Mouse (Mus musculus) kidney, embryonic 15.5 days (tissue): ENCODE measurements around the gene Lrmda. TPM values are rescaled to one million over a fixed set of nuclear protein-coding genes. Genes with fewer than 3 reads are reported as not detected.

Source experiments
- ATAC-seq: fragments of 200-750 bp; cut with Nextera tagmentation; replicated peaks from 2 replicates; pipeline ENCODE4 v1.8.0; 2017; ENCODE audit warnings: moderate TSS enrichment; ENCODE audit not compliant: low FRiP score
- H3K27ac ChIP-seq: fragments of 300-500 bp; sonication (generic); 2 replicates; pipeline ENCODE4 v1.5.1; 2015; ENCODE audit warnings: mild to moderate bottlenecking, inconsistent platforms
- H3K27me3 ChIP-seq: fragments of 300-500 bp; sonication (generic); 2 replicates; pipeline ENCODE4 v1.6.1; 2015; ENCODE audit warnings: inconsistent platforms
- H3K36me3 ChIP-seq: fragments of 300-500 bp; sonication (generic); 2 replicates; pipeline ENCODE4 v1.6.1; 2015; ENCODE audit warnings: inconsistent platforms
- H3K4me1 ChIP-seq: fragments of 300-500 bp; sonication (generic); 2 replicates; pipeline ENCODE4 v1.6.1; 2015; ENCODE audit warnings: inconsistent platforms
- H3K4me2 ChIP-seq: fragments of 300-500 bp; sonication (generic); 2 replicates; pipeline ENCODE4 v1.6.1; 2015; ENCODE audit warnings: moderate library complexity, mild to moderate bottlenecking, inconsistent platforms
- H3K4me3 ChIP-seq: fragments of 300-500 bp; sonication (generic); replicated peaks from 2 replicates; pipeline ENCODE4 v1.5.1; 2015; ENCODE audit warnings: mild to moderate bottlenecking, inconsistent platforms
- H3K9ac ChIP-seq: fragments of 300-500 bp; sonication (generic); 2 replicates; pipeline ENCODE4 v1.6.1; 2015; ENCODE audit warnings: mild to moderate bottlenecking, inconsistent platforms
- H3K9me3 ChIP-seq: fragments of 300-500 bp; sonication (generic); replicated peaks from 2 replicates; pipeline ENCODE4 v1.6.1; 2016; ENCODE audit warnings: inconsistent platforms
- WGBS: fragments of 180-500 bp; shearing (Covaris S2); methylation state at CpG from one replicate; pipeline ENCODE4 v1.1.7; 2015; ENCODE audit warnings: mixed read lengths; 5-methylcytosine and 5-hydroxymethylcytosine counted together
- polyA plus RNA-seq: library from polyadenylated mRNA; unstranded; fragments of >200 nt; fragmentation: Nextera tagmentation; extraction: Ambion mirVana; gene quantifications from 2 replicates; pipeline ENCODE4 v1.2.1, GENCODE M21; 2015

Gene Lrmda
- polyA plus RNA-seq, 1 experiment from 2014 or later: 1.1 TPM

- no peaks in the 10 kb centered on the region for H3K27me3 ChIP-seq
- peaks cover 3% of the 10 kb centered on the region for H3K4me1 ChIP-seq
- H3K4me3 ChIP-seq: no peak overlapping the region
- peak; percentile 71 for ATAC-seq
- 59% methylated on average over 10 of the region's 10 CpGs for WGBS
- H3K36me3 ChIP-seq: no peaks in the 10 kb centered on the region
- peak overlapping the region; percentile 81 for H3K27ac ChIP-seq
- no peak overlapping the region for H3K4me2 ChIP-seq
- no peaks in the 10 kb centered on the region for H3K9me3 ChIP-seq
- H3K9ac ChIP-seq: no peak overlapping the region
Observed at GRCm38 (mm10) chr14:22751290-22751689, 731.8 kb downstream of the Lrmda start.

- H3K9me3 ChIP-seq: no peaks in the 10 kb centered on the region
- 81% methylated on average over 5 of the region's 5 CpGs for WGBS
Observed at GRCm38 (mm10) chr14:22754633-22755032, 735.1 kb downstream of the Lrmda start.

GRCm38 (mm10) chr14:22757493-22757892 lies 738.0 kb downstream of the Lrmda start:
- Histone ChIP-seq H3K4me3 (no peak overlapping the region), H3K9ac (no peak overlapping the region), H3K9me3 (no peaks in the 10 kb centered on the region), H3K27me3 (no peaks in the 10 kb centered on the region), H3K4me2 (no peak overlapping the region), H3K27ac (no peak overlapping the region), H3K36me3 (no peaks in the 10 kb centered on the region), H3K4me1 (peaks cover 27% of the 10 kb centered on the region)
- WGBS: 55% methylated on average over 3 of the region's 3 CpGs
- ATAC-seq: peak; percentile 59

More at GRCm38 (mm10) chr14:22754633-22755032, 735.1 kb downstream of the Lrmda start:
- Histone ChIP-seq H3K4me2 (no peak overlapping the region), H3K9ac (no peak overlapping the region), H3K27ac (no peak overlapping the region), H3K27me3 (no peaks in the 10 kb centered on the region), H3K4me3 (no peak overlapping the region), H3K4me1 (peaks cover 17% of the 10 kb centered on the region), H3K36me3 (no peaks in the 10 kb centered on the region)
- ATAC-seq: no peak

GRCm38 (mm10) chr14:22759216-22759615 lies 739.7 kb downstream of the Lrmda start:
- 4% methylated on average over 2 of the region's 2 CpGs for WGBS
- peaks cover 27% of the 10 kb centered on the region for H3K4me1 ChIP-seq
- no peak for ATAC-seq
- H3K4me2 ChIP-seq: no peak overlapping the region
- H3K27ac ChIP-seq: peak overlapping the region; percentile 91
- no peak overlapping the region for H3K9ac ChIP-seq
- H3K4me3 ChIP-seq: no peak overlapping the region
- no peaks in the 10 kb centered on the region for H3K36me3 ChIP-seq
- H3K27me3 ChIP-seq: no peaks in the 10 kb centered on the region
- H3K9me3 ChIP-seq: no peaks in the 10 kb centered on the region

GRCm38 (mm10) chr14:22759673-22760072 lies 740.2 kb downstream of the Lrmda start:
- no peak overlapping the region for H3K4me2 ChIP-seq
- H3K27ac ChIP-seq: peak overlapping the region; percentile 91
- H3K9ac ChIP-seq: no peak overlapping the region
- ATAC-seq: peak; percentile 64
- no peaks in the 10 kb centered on the region for H3K9me3 ChIP-seq
- peaks cover 27% of the 10 kb centered on the region for H3K4me1 ChIP-seq
- H3K27me3 ChIP-seq: no peaks in the 10 kb centered on the region
- H3K4me3 ChIP-seq: no peak overlapping the region
- no peaks in the 10 kb centered on the region for H3K36me3 ChIP-seq

- Histone ChIP-seq H3K4me1 (peaks cover 27% of the 10 kb centered on the region), H3K36me3 (no peaks in the 10 kb centered on the region), H3K4me2 (no peak overlapping the region), H3K4me3 (no peak overlapping the region), H3K9ac (no peak overlapping the region), H3K27me3 (no peaks in the 10 kb centered on the region), H3K9me3 (no peaks in the 10 kb centered on the region), H3K27ac (peak overlapping the region; percentile 91)
- peak; percentile 93 for ATAC-seq
- 22% methylated on average over 7 of the region's 7 CpGs for WGBS
Observed at GRCm38 (mm10) chr14:22760241-22761039, 740.9 kb downstream of the Lrmda start.

DNA sequence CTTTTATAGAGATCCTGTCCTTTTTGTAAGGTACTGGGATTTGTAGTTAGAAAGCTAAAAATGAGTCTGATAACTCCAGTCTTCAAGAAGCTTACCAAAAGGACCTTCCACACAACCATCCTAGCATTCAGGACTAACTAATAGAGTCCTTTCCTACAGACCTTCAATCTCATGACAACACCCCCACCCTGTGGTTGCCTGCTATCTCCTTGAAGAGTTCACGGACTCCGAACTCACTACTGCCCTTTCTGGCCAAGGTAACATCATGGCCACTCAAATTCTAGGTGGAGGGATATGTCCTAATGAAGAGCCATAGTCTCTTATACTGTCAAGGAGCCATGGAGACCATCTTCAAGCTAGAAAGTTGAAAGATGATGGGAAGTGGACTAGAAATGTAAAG lies 762.2 kb downstream of the Lrmda start:
- 0 out of 2 replicates have a peak, but pooled peaks have one; percentile 0 for ATAC-seq

DNA sequence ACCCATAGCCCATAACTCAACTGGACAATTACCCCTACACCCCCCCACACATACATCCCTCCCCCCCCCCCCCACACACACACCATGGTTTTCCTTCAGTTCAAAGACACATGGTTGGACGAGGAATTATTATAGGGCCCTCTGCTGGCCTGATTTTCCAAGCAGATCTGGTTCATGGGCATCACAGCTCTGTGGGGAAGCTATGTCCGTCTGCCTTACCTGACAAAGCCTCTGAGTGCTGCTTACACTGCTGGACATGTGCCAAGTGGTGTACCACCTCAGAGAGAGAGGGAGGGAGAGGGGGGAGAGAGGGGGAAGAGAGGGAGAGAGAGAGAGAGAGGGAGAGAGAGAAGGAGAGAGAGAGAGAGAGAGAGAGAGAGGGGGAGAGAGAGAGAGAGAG lies 762.9 kb downstream of the Lrmda start:
- no peak overlapping the region for H3K9ac ChIP-seq

More for the DNA sequence above, 762.2 kb downstream of the Lrmda start:
- no peaks in the 10 kb centered on the region for H3K9me3 ChIP-seq
- H3K9ac ChIP-seq: no peak overlapping the region
- no peaks in the 10 kb centered on the region for H3K36me3 ChIP-seq
- H3K27ac ChIP-seq: peak overlapping the region; percentile 99
- whole genome bisulfite sequencing: 81% methylated on average over 2 of the region's 2 CpGs
- no peak overlapping the region for H3K4me3 ChIP-seq
- H3K4me1 ChIP-seq: peaks cover 43% of the 10 kb centered on the region
- no peak overlapping the region for H3K4me2 ChIP-seq
- no peaks in the 10 kb centered on the region for H3K27me3 ChIP-seq

GRCm38 (mm10) chr14:22783211-22784161 lies 764.0 kb downstream of the Lrmda start:
- peak overlapping the region; percentile 34 for H3K4me2 ChIP-seq
- peak overlapping the region; percentile 30 for H3K9ac ChIP-seq
- ATAC-seq: peak; percentile 95
- 2% methylated on average over 15 of the region's 15 CpGs for WGBS
- peaks cover 45% of the 10 kb centered on the region for H3K4me1 ChIP-seq
- H3K36me3 ChIP-seq: no peaks in the 10 kb centered on the region
- H3K9me3 ChIP-seq: no peaks in the 10 kb centered on the region
- no peaks in the 10 kb centered on the region for H3K27me3 ChIP-seq
- H3K4me3 ChIP-seq: no peak overlapping the region
- H3K27ac ChIP-seq: peak overlapping the region; percentile 99

More for the DNA sequence above, 762.9 kb downstream of the Lrmda start:
- 16% methylated on average over 2 of the region's 2 CpGs for WGBS
- peaks cover 45% of the 10 kb centered on the region for H3K4me1 ChIP-seq
- H3K27ac ChIP-seq: peak overlapping the region; percentile 99
- H3K4me2 ChIP-seq: no peak overlapping the region
- H3K27me3 ChIP-seq: no peaks in the 10 kb centered on the region
- peak; percentile 54 for ATAC-seq
- no peaks in the 10 kb centered on the region for H3K9me3 ChIP-seq
- no peaks in the 10 kb centered on the region for H3K36me3 ChIP-seq
- H3K4me3 ChIP-seq: no peak overlapping the region

GRCm38 (mm10) chr14:22800020-22800419 lies 780.5 kb downstream of the Lrmda start:
- 19% methylated on average over 4 of the region's 4 CpGs for WGBS
- Histone ChIP-seq H3K27ac (peak overlapping the region; percentile 92), H3K9me3 (no peaks in the 10 kb centered on the region), H3K27me3 (no peaks in the 10 kb centered on the region), H3K9ac (no peak overlapping the region), H3K36me3 (no peaks in the 10 kb centered on the region), H3K4me2 (no peak overlapping the region), H3K4me3 (no peak overlapping the region), H3K4me1 (peaks cover 26% of the 10 kb centered on the region)
- ATAC-seq: peak; percentile 48; the same call in 1 of the 2 replicates

DNA sequence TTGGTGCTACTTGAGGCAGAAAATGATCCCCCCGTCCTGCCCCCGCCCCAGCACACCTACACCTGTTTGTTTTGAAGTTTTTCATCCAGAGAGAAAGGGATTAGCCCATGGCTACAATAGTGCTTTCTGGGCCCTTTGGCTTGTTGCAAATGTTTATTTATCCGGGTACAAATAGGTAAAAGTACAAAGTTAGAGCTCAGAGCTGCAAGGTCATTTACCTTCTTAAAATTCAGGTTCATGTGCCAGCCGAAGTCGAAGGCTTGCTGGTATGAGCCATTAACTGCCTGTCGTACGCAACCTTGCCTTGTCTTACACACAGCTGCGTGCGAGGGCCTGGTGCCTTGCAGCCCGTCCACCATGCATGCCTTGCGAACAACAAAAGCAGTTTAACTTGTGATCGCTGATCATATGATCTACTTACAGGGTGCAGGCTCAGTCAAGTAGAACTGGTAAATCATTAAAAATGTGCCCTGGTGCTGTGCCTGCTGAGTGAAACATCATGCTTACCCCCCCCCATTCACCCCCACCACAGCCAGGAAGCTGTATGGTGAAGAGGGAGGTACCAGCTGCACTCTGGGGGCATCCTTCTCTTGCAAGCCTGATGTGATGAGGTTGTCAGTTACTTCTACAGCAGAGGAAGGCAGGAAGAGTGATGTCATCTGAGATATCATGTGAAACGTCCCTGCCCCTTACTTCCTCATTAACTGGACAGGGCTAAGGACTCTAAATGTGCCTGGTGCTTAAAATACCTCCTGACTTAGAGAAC lies 781.5 kb downstream of the Lrmda start:
- Histone ChIP-seq H3K27ac (peak overlapping the region; percentile 92), H3K27me3 (no peaks in the 10 kb centered on the region), H3K9me3 (no peaks in the 10 kb centered on the region), H3K4me3 (no peak overlapping the region), H3K4me1 (peaks cover 31% of the 10 kb centered on the region), H3K4me2 (0 out of 2 replicates have a peak overlapping the region, but pooled peaks have one; percentile 3), H3K36me3 (no peaks in the 10 kb centered on the region), H3K9ac (no peak overlapping the region)
- ATAC-seq: peak; percentile 91
- WGBS: 39% methylated on average over 13 of the region's 13 CpGs
